Mouse (Mus musculus): ENCODE measurements around the gene Il24.

The Il24 gene

DNA sequence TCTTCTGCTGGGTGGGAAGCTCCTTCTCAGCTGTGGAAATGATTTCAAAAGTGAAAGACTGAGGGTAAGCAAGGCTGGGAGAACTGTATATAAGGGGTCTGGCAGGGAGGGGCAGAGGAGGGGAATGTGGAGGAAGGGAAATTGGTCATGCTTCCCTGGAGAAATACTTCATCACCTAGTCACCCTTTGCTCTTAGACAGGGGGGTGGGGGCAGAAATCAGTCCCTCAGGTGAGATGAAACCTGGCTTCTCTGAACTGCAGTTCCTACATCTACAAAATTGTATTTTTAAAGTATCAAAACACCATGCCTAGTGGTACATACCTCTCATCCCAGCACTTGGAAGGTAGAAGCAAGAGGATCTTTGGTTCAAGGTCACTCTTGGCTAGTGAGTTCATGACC lies at the start of gene Il24:
TSS of gene Il24 (minus strand) at position 101 of the 400 bp plus-strand sequence.
- TF ChIP-seq GATA4 (IDR thresholded peaks at IDR 0.05; ENCODE audit: insufficient replicate concordance, low read length), result no peak

DNA sequence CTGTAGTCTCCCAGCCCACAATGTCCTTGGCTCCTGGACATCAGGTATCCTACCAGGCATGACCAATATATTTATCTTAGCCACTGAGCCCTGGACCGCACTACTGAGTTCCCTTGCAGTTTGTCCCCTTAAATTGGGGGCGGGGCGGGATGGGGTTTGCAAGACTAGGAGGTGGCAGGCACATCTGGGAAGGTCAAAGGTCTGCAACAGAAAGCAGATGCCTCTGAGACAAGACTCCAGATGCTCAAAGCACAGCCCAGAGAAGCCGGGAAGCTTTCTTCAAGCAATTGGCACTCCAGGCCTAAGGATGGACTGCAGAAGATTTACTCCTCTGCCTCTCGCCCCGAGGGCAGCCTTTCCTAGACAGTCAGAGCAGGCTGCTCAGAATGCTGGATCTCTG lies 49.1 kb upstream of the Il24 start:
- TF ChIP-seq GATA4 (IDR thresholded peaks at IDR 0.05; ENCODE audit: insufficient replicate concordance, low read length), result no peak

DNA sequence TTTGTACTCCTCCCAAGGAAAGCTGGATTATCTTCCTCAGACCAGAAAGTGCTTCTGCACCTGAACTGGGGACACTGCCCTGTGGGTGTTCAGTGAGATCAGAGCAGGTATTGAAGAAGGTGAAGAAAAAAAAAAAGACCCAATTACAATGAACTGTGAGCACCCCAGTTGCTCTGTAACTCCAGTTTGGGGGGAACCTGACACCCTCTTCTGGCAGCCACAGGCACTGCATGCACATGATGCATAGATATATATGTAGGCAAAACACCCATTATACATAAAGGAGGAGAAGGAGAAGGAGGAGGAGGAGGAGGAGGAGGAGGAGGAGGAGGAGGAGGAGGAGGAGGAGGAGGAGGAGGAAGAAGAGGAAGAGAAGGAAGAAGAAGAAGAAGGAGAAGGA lies 39.2 kb upstream of the Il24 start:
- TF ChIP-seq GATA4 (IDR thresholded peaks at IDR 0.05; ENCODE audit: insufficient replicate concordance, low read length), result no peak

DNA sequence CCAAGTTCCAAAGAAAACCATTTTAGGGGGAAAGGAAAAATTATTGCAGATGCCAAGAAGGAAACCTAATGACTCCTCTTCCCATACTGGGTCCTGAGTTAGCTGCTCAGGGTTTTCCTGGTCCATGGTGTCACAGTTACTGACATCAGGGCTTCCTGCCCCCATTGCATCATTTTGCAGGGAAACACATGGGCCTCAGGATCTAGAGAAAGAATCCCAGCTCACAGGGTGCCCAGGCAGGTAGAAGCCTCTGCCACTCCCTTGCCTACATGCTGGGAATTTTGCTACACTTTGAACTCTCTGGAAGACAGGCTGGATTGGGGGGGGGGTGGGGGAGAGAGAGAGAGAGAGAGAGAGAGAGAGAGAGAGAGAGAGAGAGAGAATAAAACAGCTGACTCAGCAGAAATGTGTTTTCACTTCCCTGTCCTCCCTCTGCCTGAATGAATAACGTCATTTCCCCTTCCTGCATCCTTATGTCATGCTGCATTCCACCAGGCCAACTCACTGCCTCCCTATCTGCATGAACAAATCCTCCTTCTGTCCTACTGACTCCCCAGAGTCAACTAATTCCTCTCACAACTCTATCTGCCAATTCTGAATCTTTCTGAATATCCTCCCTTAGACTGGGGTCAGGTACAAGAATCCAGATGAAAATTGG lies 31.2 kb upstream of the Il24 start:
- TF ChIP-seq GATA4 (IDR thresholded peaks at IDR 0.05; ENCODE audit: insufficient replicate concordance, low read length), result no peak

DNA sequence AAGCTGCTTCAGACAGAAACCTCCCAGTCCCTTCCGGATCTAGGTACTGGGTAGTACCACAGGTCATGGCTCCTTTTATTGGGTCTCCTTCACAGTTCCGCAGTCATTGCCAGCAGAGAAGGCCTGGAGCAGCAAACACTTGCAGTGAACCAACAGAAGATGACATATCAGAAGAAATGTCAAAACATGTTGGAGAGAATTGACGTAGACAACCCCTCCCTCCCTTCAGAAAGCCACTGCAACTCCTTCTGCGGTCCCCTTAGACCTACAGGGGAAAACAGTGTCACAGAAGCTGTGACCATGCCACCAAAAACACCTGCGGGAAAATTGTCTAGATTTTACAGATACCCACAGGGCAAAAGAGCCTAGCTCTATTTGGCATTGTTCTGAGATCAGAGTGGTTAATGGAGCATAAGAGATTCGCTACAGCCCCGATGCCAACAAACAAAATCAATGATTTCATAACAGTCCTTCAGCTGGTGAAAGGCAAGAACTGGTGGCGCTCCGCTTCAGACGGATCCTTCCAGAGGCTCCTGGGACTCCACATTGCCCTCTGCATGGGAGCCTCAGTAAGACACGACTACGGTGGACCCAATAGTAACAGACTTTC lies 24.3 kb upstream of the Il24 start, which contains the start of gene Il20:
TSS of gene Il20 (minus strand) at position 51 of the 610 bp plus-strand sequence.
- TF ChIP-seq GATA4 (IDR thresholded peaks at IDR 0.05; ENCODE audit: insufficient replicate concordance, low read length), result no peak

DNA sequence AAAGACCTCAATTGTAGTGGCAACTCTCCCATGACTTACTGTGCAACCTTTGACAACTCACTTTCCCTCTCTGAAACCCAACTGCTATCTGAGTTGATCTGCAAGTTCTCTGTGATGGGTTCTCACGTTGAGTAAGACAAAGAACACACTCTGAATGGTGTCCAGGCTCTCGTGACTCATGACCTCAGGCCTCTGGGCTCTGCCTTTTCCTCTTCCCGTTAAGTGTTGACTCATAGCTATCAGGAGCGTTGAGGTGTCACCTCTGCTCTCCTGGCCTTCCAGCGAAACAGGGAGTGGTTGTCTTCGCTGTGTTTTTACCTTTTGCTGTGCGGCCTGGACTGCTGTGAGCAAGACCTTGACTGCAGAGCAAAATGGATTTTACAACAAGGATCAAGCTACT lies 15.3 kb upstream of the Il24 start:
- TF ChIP-seq GATA4 (IDR thresholded peaks at IDR 0.05; ENCODE audit: insufficient replicate concordance, low read length), result no peak

DNA sequence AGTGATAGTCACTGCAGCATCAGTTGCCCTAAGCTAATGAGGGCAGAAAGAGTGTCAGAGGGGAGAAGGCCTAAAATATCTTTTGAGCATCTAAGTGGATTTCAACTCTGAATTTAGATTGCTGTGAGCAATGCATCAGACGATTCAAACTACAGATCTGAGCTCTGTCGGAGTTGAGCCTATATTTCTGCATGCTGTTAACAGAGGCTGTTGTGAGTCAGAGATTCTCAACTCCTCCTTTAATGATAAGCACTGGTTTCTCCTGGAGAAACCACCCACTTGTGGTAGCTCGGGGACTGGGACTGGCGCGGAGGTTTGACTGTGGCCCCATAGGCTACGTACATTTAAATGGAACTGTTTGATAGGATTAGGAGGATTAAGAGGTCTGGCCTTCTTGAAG lies 7.2 kb upstream of the Il24 start:
- no peak for TF ChIP-seq GATA4 (IDR thresholded peaks at IDR 0.05; ENCODE audit: insufficient replicate concordance, low read length)

DNA sequence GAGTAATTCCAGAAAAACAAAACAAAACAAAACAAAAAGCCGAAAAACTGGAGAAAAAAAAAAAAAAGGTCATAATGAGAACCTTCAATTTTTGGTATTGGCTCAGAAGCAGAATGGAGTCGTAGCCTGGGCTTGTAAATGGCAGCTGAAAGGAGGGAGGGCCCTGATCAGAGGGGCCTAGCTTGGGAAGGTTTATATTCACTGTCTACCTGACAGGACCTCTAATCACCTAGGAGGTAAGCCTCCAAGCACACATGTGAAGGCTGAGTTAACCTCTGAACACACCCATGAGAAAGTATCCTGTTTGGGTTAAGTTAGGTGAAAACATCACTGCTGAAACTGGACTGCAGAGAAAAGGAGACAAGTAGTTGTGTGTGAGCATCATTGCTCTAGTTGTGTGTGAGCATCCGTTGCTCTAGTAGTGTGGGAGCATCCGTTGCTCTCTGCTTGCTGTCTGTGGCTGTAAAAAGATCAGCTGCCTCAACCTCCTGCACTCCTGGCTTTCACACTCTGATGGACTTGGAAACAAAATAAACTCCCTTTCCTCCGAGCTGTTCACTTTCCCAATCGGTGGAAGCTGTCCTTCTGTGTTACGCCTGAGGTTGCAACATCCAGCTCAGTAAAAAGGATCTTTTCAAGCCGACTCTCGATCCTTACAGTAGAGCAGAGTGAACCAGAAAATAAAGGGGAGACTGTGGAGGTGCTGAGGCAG lies 6.2 kb upstream of the Il24 start:
- TF ChIP-seq GATA4 (IDR thresholded peaks at IDR 0.05; ENCODE audit: insufficient replicate concordance, low read length), result no peak

DNA sequence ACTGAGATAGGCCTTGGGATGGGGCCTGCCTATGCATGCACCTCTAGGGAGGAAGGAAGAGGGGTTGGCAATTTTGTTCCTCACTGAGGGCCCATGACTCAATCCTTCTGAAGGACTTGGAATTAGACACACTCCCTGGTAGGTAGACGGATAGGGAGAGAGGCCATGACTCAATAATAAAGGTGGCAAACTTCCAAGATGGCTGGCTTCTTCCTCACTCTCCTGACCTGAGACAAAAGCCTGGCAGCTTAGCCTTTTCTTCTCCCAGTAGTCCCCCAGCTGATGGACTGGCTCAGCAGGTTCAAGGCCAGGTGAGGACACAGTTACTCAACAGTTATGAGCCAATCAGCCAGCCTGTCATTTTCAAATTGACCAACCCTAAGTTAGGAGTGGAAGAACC lies 5.2 kb upstream of the Il24 start:
- no peak for TF ChIP-seq GATA4 (IDR thresholded peaks at IDR 0.05; ENCODE audit: insufficient replicate concordance, low read length)

DNA sequence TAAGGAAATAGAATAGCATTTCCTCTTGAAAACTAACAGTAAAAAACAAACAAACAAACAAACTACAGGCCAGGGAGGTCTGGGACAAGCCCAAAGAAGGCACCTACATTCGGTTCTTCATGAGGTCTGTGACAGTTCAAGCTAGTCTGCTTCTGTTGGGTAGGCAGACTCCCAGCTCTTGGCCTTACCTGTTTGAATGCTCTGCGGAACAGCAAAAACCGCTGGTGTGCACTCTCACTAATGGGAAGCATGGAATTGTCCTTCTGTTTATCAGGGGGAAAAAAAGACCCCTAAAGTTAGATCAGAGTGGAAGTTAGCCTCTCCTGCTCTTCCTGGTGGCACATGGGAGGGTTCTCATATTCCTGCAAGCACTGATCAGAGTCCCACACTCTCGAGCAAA lies 4.1 kb downstream of the Il24 start:
- no peak for TF ChIP-seq GATA4 (IDR thresholded peaks at IDR 0.05; ENCODE audit: insufficient replicate concordance, low read length)

DNA sequence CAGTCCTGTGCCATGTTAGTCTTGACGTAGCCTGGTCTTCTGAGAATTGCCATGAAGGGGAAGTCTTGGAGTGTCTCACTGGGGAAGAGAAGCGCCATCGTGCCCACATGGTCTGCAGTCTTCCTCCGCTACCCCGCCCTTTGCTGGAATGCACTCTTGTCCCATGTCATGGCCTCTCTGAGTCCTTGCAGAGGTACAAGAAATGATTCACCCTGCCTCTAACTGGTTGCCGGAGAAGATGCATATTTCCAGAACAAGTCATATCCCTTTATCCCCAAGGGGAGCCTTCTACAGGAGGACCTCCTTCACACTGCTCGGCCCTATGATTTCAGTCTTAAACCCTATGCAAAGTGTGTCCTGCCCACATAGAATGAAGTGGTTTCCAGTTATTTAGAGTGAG lies 7.3 kb downstream of the Il24 start:
- TF ChIP-seq GATA4 (IDR thresholded peaks at IDR 0.05; ENCODE audit: insufficient replicate concordance, low read length), result no peak

DNA sequence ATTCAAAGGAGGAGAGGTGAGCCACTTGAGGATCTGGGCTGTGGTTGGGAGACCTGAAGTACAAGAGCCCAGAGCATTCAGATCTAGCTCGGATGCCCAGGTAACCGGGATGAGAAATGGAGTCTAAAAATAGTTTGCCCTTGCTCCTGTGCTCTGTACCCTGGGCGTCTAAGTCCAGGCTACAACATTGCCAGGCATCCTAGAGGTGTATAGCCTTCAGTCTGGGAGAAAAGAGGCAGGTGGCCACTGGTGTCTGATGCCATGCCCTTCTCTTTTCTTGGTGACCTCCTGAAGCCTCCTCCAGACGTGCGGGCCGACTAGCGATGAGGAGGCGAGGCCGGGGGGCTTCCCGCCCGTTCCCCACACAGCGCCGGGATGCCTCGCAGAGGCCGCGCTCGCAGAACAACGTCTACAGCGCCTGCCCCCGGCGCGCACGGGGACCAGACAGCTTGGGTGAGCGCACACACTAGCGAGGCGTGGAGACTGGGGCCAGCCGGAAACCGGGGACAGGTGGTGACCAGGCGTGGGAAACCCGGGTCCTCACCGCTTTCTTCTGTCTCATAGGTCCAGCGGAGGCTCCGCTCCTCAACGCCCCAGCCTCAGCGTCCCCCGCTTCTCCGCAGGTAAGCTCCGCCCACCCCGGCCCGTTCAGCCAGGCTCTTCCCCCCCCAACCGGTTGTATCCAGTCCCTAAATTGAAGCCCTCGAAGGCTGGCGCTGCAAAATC lies 9.2 kb downstream of the Il24 start:
- no peak for TF ChIP-seq GATA4 (IDR thresholded peaks at IDR 0.05; ENCODE audit: insufficient replicate concordance, low read length)

DNA sequence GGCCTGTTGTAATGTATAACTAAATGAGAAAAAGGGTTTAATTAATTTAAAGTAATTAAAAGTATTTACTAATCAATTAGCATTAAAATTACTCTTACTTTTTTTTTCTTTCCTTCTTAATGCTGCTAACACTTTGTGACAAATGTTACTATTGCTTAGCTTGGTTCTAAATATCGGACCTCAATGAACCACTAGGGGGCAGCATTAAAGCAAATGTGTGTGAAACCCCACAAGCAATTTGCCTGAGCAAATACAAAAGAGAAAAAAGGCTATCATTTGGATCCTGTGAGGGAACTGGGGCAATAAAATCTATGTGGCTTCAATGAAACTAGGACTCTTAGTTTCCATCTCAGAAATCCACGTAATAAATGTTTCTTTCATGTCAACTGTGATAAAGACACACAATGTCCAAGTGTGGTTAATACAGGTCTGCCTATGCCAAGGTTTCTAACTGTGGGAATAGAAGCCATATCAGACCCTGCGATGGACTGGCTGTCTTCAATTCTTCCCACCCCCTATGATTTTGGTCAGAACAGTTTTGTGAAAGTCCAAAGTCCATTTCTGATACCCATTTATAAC lies 10.2 kb downstream of the Il24 start:
- TF ChIP-seq GATA4 (IDR thresholded peaks at IDR 0.05; ENCODE audit: insufficient replicate concordance, low read length), result no peak

DNA sequence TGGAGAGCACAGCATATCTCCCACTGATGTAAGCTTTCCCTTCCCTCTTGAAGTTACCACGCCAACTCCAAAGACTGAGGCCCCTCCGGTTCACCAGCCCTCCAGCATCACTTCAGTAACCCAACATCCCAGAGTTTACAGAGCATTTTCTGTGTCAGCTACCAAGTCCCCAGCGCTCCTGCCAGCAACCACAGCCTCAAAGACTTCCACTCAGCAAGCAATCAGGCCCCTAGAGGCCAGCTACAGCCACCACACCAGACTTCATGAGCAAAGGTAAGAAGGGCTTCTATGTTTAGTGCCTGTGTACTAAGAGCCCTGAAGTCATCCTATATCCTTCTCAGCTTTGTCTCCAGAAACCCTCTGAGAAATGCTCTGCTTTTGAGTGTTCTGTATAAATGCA lies 11.3 kb downstream of the Il24 start:
- TF ChIP-seq GATA4 (IDR thresholded peaks at IDR 0.05; ENCODE audit: insufficient replicate concordance, low read length), result no peak

DNA sequence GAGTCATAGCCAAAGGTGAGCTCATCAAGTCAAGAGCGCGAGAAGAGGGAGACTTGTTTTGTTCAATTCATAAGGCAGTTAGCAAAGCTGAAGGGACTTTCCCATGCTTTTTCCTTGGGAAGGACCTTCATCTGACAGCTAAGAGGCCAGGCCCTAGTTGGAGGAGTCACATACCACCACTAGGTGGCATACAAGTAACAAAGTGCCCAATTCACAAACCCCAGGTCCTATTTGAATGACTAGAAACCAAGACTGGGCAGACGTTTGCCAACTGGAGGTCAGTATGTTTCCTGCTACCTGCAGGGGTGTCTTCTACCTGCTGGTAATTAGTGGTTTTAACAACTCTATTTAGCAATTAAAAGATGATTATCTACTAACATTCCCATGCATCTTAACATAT lies 12.1 kb downstream of the Il24 start:
- TF ChIP-seq GATA4 (IDR thresholded peaks at IDR 0.05; ENCODE audit: insufficient replicate concordance, low read length), result no peak

All from liver, adult (tissue).